Mouse (Mus musculus) heart, embryonic 11.5 days (tissue): ENCODE measurements around the gene Rnf145. TPM values are rescaled to one million over a fixed set of nuclear protein-coding genes. Genes with fewer than 3 reads are reported as not detected.

Source experiments
- ATAC-seq: fragments of 200-750 bp; cut with Nextera tagmentation; replicated peaks from 2 replicates; pipeline ENCODE4 v1.8.0; 2017; ENCODE audit warnings: moderate library complexity; ENCODE audit not compliant: insufficient number of reproducible peaks, low FRiP score, low TSS enrichment
- H3K27ac ChIP-seq: fragments of 300-500 bp; sonication (generic); 2 replicates; pipeline ENCODE4 v1.5.1; 2014; ENCODE audit warnings: mild to moderate bottlenecking, low read depth, low read length
- H3K27me3 ChIP-seq: fragments of 300-500 bp; sonication (generic); 2 replicates; pipeline ENCODE4 v1.6.1; 2014; ENCODE audit warnings: mild to moderate bottlenecking, low read length, mixed read lengths; ENCODE audit not compliant: control insufficient read depth, insufficient read depth
- H3K36me3 ChIP-seq: fragments of 300-500 bp; sonication (generic); 2 replicates; pipeline ENCODE4 v1.6.1; 2014; ENCODE audit warnings: mild to moderate bottlenecking, low read length, moderate library complexity, mixed read lengths; ENCODE audit not compliant: control insufficient read depth, insufficient read depth
- H3K4me1 ChIP-seq: fragments of 300-500 bp; sonication (generic); 2 replicates; pipeline ENCODE4 v1.6.1; 2014; ENCODE audit warnings: low read length; ENCODE audit not compliant: control insufficient read depth, insufficient read depth
- H3K4me2 ChIP-seq: fragments of 300-500 bp; sonication (generic); 2 replicates; pipeline ENCODE4 v1.6.1; 2014; ENCODE audit warnings: mild to moderate bottlenecking, moderate library complexity
- H3K4me3 ChIP-seq: fragments of 300-500 bp; sonication (generic); 2 replicates; pipeline ENCODE4 v1.5.1; 2014; ENCODE audit warnings: low read depth, low read length
- H3K9ac ChIP-seq: fragments of 300-500 bp; sonication (generic); 2 replicates; pipeline ENCODE4 v1.6.1; 2014; ENCODE audit warnings: mild to moderate bottlenecking, low read depth, low read length, moderate library complexity
- H3K9me3 ChIP-seq: fragments of 300-500 bp; sonication (generic); replicated peaks from 2 replicates; pipeline ENCODE4 v1.6.1; 2016; ENCODE audit warnings: low read length; ENCODE audit not compliant: control insufficient read depth
- WGBS: fragments of 180-500 bp; shearing (Covaris S2); extraction: QIAGEN DNeasy Blood & Tissue Kit; methylation state at CpG from one replicate; pipeline ENCODE4 v1.1.7; 2014; ENCODE audit not compliant: insufficient replicate concordance; 5-methylcytosine and 5-hydroxymethylcytosine counted together
- polyA plus RNA-seq: library from polyadenylated mRNA; unstranded; fragments of >200 nt; fragmentation: Nextera tagmentation; extraction: Ambion mirVana; gene quantifications from 2 replicates; pipeline ENCODE4 v1.2.1, GENCODE M21; 2014

Gene Rnf145
- polyA plus RNA-seq, 1 experiment from 2014 or later: 60.4 TPM

DNA sequence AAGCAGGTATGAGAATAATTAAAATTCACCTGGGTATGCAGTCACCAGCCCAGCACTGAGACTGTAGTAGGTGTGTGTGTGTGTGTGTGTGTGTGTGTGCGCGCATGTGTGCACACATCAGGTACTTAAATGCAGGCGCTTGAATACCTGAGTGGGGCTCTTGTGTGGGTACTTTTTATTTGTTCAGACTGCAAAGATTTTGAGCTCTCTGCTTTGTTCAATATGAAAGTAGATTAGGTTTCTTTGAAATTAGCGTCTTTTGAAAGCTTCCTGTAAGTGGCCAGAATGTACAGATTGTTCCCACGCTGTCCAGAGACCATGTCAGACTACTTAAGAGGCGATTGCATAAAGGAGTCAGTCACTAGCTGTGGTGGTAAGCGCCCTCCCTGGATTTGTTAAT lies 18.6 kb downstream of the Rnf145 start:
- no peak overlapping the region for H3K4me2 ChIP-seq
- 92% methylated on average over 7 of the region's 7 CpGs for whole genome bisulfite sequencing
- no peak for ATAC-seq
- H3K4me1 ChIP-seq: no peaks in the 10 kb centered on the region; the same call in 1 of the 2 replicates
- H3K27me3 ChIP-seq: no peaks in the 10 kb centered on the region
- no peak overlapping the region for H3K27ac ChIP-seq
- no peaks in the 10 kb centered on the region for H3K9me3 ChIP-seq
- H3K36me3 ChIP-seq: peaks cover 14% of the 10 kb centered on the region
- no peak overlapping the region for H3K9ac ChIP-seq
- no peak overlapping the region for H3K4me3 ChIP-seq

DNA sequence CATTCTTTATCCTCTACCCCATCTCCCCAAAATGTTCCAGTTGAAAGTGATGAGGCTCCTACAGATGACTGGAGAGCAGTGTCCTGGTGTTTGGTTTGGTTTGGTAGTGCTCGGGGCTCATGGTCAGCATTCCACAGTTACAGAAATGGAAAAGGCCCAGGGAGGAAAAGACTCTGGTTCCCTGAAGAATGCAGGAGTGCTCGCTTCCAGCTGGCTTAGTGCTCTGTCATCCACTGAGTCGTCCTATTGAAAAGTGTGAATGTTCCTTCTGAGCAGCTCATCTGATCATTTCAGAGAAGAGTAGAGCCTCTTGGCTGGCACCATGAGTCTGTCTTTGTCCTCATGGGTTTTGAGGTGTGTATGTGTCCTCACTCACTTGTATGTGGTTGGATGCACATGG lies 19.3 kb downstream of the Rnf145 start:
- no peak for ATAC-seq
- Histone ChIP-seq H3K36me3 (peaks cover 8% of the 10 kb centered on the region), H3K4me3 (no peak overlapping the region), H3K27me3 (no peaks in the 10 kb centered on the region), H3K27ac (no peak overlapping the region), H3K9me3 (no peaks in the 10 kb centered on the region), H3K4me2 (no peak overlapping the region), H3K4me1 (no peaks in the 10 kb centered on the region; the same call in 1 of the 2 replicates), H3K9ac (no peak overlapping the region)
- WGBS: 90% methylated on average over 3 of the region's 3 CpGs

GRCm38 (mm10) chr11:44538501-44539290 lies 19.9 kb downstream of the Rnf145 start:
- H3K4me3 ChIP-seq: no peak overlapping the region
- no peak overlapping the region for H3K4me2 ChIP-seq
- 90% methylated on average over 10 of the region's 10 CpGs for WGBS
- no peaks in the 10 kb centered on the region for H3K9me3 ChIP-seq
- no peak for ATAC-seq
- H3K4me1 ChIP-seq: no peaks in the 10 kb centered on the region; the same call in 1 of the 2 replicates
- peaks cover 6% of the 10 kb centered on the region for H3K36me3 ChIP-seq
- H3K27ac ChIP-seq: no peak overlapping the region
- H3K9ac ChIP-seq: no peak overlapping the region
- no peaks in the 10 kb centered on the region for H3K27me3 ChIP-seq

DNA sequence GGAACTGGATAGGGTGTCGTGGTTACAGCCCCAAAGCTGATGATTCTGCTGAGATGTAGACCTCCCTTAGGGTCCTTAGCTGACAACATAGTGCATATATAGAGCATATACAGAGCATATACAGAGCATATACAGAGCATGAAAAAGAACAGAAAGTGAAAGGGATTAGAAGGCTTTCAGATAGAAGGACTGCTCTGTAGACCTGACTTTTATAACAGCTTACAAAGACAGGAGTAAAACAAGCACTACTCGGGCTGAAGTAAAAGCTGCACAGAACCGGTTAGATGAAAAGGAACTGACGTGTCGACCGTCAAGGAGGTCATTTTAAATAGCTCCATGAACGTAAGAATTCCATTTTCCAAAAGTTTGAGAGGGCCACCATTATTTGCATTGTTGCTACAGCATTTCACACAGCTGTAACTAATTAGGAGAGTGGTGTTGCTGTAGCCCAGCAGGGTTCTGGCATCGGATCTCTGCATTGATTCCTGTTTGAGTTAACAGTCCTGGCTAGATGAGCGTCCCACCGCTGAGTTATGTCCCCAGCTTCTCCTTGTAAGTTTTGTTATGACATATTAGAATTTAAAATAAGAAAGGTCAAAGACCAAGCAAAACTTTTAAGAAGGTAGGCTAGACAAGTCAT lies 20.6 kb downstream of the Rnf145 start:
- Histone ChIP-seq H3K9ac (no peak overlapping the region), H3K4me1 (no peaks in the 10 kb centered on the region; the same call in 1 of the 2 replicates), H3K27me3 (no peaks in the 10 kb centered on the region), H3K27ac (no peak overlapping the region), H3K36me3 (peaks cover 6% of the 10 kb centered on the region), H3K4me3 (no peak overlapping the region), H3K4me2 (no peak overlapping the region), H3K9me3 (no peaks in the 10 kb centered on the region)
- 86% methylated on average over 10 of the region's 10 CpGs for WGBS
- no peak for ATAC-seq

DNA sequence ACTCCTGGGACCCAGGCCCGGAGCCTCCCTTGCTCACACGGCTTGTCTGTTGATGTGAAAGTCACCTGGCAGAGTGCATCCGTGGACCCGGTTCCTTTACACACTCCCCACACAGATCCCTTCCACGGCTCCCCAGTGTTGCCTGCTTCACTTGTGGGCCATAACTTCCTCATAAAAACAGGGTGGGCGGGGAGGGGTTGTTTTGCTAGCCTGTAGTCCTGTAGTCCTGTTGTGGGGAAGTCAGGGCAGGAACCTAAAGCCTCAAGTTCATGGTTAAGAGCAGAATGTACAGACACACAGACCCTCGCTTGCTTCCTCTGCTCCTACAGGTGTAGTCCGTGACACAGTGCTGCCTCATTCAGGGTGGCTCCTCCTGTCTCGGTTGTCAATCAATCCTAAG lies 21.5 kb downstream of the Rnf145 start:
- H3K27ac ChIP-seq: no peak overlapping the region
- no peak overlapping the region for H3K9ac ChIP-seq
- 87% methylated on average over 9 of the region's 9 CpGs for WGBS
- H3K36me3 ChIP-seq: peaks cover 6% of the 10 kb centered on the region
- H3K27me3 ChIP-seq: no peaks in the 10 kb centered on the region
- ATAC-seq: no peak
- H3K4me3 ChIP-seq: no peak overlapping the region
- no peaks in the 10 kb centered on the region for H3K9me3 ChIP-seq
- no peaks in the 10 kb centered on the region; the same call in 1 of the 2 replicates for H3K4me1 ChIP-seq
- no peak overlapping the region for H3K4me2 ChIP-seq

- WGBS: 92% methylated on average over 5 of the region's 5 CpGs
- H3K9me3 ChIP-seq: no peaks in the 10 kb centered on the region
- H3K4me1 ChIP-seq: no peaks in the 10 kb centered on the region
- H3K36me3 ChIP-seq: peaks cover 8% of the 10 kb centered on the region
- no peak overlapping the region for H3K9ac ChIP-seq
- no peak overlapping the region for H3K4me3 ChIP-seq
- no peak overlapping the region for H3K4me2 ChIP-seq
- no peaks in the 10 kb centered on the region for H3K27me3 ChIP-seq
- no peak overlapping the region for H3K27ac ChIP-seq
- ATAC-seq: no peak
Observed at GRCm38 (mm10) chr11:44541280-44541679, 22.5 kb downstream of the Rnf145 start.

DNA sequence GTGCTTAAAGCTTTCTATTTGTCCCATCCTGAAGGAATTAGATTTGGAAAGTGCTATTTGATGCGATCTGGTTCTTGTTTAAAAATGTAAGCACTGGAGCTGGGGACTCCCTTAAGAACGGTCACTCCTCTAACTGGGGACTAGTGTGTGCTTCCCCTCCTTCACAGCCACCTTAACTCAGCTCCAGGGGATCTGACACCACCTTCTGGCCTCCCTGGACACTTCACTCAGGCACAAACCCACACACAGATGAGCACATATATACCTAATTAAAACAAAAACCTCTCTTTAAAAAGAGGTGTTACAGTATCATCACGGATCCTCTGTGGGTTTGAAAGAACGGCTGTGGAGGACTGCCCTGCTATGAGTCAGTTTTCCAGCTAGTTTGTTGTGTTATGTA lies 23.0 kb downstream of the Rnf145 start:
- Histone ChIP-seq H3K4me2 (no peak overlapping the region), H3K27ac (no peak overlapping the region), H3K4me3 (no peak overlapping the region), H3K36me3 (peaks cover 8% of the 10 kb centered on the region), H3K27me3 (no peaks in the 10 kb centered on the region), H3K4me1 (no peaks in the 10 kb centered on the region), H3K9ac (no peak overlapping the region), H3K9me3 (no peaks in the 10 kb centered on the region)
- 83% methylated on average over 4 of the region's 4 CpGs for WGBS
- ATAC-seq: no peak

DNA sequence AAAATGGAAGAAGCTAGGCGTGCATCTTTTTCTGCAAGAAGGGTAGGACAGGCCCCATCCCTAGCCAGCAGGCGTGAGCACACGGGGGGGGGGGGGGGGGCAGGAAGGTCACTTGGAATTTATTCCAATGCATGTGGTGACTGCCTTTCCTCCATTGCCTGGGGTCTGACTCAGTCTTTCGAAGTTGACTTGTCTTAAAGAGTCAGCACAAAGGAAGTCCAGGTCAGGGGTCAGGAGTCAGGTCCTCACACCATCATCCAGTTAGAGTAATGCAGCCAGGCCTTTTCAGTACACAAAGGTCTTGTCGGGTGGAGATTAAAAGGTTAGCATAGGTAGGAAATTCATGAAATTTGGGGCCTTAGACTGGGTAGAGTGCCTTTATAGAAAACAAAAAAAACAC lies 24.8 kb downstream of the Rnf145 start:
- Histone ChIP-seq H3K4me3 (no peak overlapping the region), H3K36me3 (peaks cover 12% of the 10 kb centered on the region), H3K4me1 (no peaks in the 10 kb centered on the region), H3K9ac (no peak overlapping the region), H3K9me3 (no peaks in the 10 kb centered on the region), H3K27me3 (no peaks in the 10 kb centered on the region), H3K27ac (no peak overlapping the region), H3K4me2 (no peak overlapping the region)
- 83% methylated on average over 5 of the region's 5 CpGs for WGBS
- ATAC-seq: no peak; the same call in 1 of the 2 replicates
